Mouse (Mus musculus) inflammation-experienced regulatory T-cells, adult 16 weeks (primary cell): Measurements from ENCODE around the gene Rap1b. TPM values are rescaled to one million over a fixed set of nuclear protein-coding genes. Genes with fewer than 3 reads are reported as not detected.

Experiments
- polyA plus RNA-seq: library from polyadenylated mRNA; unstranded; fragments of 100-300 nt; shearing (Covaris generic); gene quantifications from one replicate; pipeline ENCODE4 v1.2.1, GENCODE M21; 2017

Rap1b gene
- polyA plus RNA-seq = 69.4 TPM

GRCm38 (mm10) chr10:117845597-117846259, at the start of gene Rap1b:
Gene Rap1b (minus strand): TSS chr10:117846035.

GRCm38 (mm10) chr10:117792141-117793091, 53.4 kb downstream of the Rap1b start, which contains the start of gene Nup107:
Gene Nup107 (minus strand): TSS chr10:117792705.

Other genes with a start within 250 kb of the Rap1b start
- gene Cpm, start 216.5 kb downstream of the Rap1b start, polyA plus RNA-seq = 79.2 TPM
- 129 TPM for gene Mdm2, start 135.3 kb downstream of the Rap1b start, polyA plus RNA-seq
- 1.3 TPM for gene Slc35e3, start 99.7 kb downstream of the Rap1b start, polyA plus RNA-seq
- 66.0 TPM for gene Nup107, start 53.3 kb downstream of the Rap1b start, polyA plus RNA-seq